Mouse (Mus musculus): Measurements from ENCODE around the gene Map3k5. TPM values are rescaled to one million over a fixed set of nuclear protein-coding genes. Genes with fewer than 3 reads are reported as not detected.
A peak's percentile ranks its signal among the peaks of the same experiment; 100 is the strongest.

Gene Map3k5
- polyA plus RNA-seq, 1 experiment from 2014 or later = 2.2 TPM

DNA sequence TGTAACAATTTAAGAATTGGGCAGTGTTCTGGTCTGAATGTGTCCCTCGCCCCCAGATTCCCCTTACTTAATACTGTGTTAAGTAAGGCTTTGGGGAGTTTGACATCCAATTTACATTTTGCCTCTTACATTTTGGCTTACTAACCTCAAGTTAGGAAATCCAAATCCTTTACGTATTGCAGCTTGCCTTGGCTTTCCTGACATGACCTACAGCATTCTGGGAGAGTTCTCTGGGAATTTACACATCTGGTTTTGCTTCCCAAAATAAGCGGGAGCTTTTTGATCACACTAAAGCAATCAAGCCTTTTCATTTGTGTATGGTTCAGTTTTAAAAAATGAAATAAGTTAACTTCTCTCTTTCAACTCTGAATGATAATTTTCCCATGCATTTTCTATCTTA, 1.3 kb upstream of the Map3k5 start:
- Histone ChIP-seq H3K36me3 (ENCODE audit: insufficient read depth, low read length) (no peaks in the 10 kb centered on the region), H3K4me3 (replicated peaks; ENCODE audit: low read depth, low read length) (peak overlapping the region; percentile 84), H3K27me3 (ENCODE audit: insufficient read depth, low read length) (no peaks in the 10 kb centered on the region), H3K4me1 (replicated peaks; ENCODE audit: insufficient read depth, low read length) (peaks cover 2% of the 10 kb centered on the region), H3K9me3 (replicated peaks; ENCODE audit: low read length) (no peaks in the 10 kb centered on the region), H3K4me2 (ENCODE audit: low read length) (peak overlapping the region; percentile 87), H3K9ac (ENCODE audit: low read depth, low read length) (no peak overlapping the region), H3K27ac (no peak overlapping the region)
- TF ChIP-seq CTCF (IDR thresholded peaks at IDR 0.05; ENCODE audit: low read depth) = no peak
- DNase-seq (ENCODE audit: low spot score) (no peak), ATAC-seq (replicated peaks; ENCODE audit: low FRiP score, low read depth) (no peak)
- 42% methylated on average over 3 of the region's 3 CpGs for WGBS

DNA sequence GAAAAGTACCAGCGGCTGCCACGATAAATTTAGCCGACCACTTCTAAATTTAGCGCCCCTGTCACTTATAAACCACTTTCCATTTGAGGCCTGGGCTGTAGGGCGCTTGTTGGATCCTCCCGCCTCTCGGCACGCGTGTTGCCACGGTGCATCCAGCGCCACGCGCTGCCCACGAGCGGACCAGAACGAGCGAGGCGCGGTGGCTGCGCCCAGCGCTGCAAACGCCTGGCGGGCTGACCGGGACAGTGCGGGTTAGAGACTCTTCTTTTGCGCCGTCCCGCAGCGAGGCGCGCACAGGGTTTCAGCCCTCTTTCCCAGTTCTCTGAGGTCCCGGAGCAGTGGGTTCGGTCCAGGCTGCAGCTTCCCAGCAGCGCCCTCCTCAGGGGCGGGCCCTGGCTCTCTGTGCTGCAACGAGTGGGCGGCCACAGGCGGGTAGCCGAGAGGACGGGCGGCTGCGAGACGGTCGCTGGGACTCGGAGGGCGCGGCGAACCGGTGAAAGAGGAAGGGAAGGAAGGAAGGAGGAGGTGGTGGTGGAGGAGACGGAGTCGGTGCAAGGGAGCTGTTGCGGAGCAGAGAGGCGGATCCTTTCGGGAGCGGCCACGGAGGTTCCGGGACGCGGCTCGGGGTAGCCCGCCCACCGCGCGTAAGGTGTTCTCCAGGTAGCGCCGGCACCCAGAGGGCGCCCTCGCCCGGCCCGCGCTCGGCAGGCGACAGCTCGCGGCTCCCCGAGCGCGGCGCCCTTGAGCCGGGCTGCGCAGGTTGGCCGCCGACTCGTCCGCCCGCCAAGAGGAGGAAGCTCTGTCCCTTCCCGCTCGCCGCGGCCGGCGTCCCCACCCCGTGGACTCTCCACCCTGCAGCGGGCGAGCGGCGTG, 525 bp upstream of the Map3k5 start:
- peak; percentile 52 for TF ChIP-seq CTCF (IDR thresholded peaks at IDR 0.05; ENCODE audit: low read depth)
- Histone ChIP-seq H3K27ac (peak overlapping the region; percentile 88), H3K27me3 (ENCODE audit: insufficient read depth, low read length) (no peaks in the 10 kb centered on the region), H3K9me3 (replicated peaks; ENCODE audit: low read length) (no peaks in the 10 kb centered on the region), H3K4me3 (replicated peaks; ENCODE audit: low read depth, low read length) (peak overlapping the region; percentile 84), H3K4me2 (ENCODE audit: low read length) (peak overlapping the region; percentile 87), H3K36me3 (ENCODE audit: insufficient read depth, low read length) (no peaks in the 10 kb centered on the region), H3K9ac (ENCODE audit: low read depth, low read length) (peak overlapping the region; percentile 67), H3K4me1 (replicated peaks; ENCODE audit: insufficient read depth, low read length) (peaks cover 8% of the 10 kb centered on the region)
- peak; percentile 87 for ATAC-seq (replicated peaks; ENCODE audit: low FRiP score, low read depth)
- DNase-seq (ENCODE audit: low spot score) = peak; percentile 79
- under 1% methylated on average over 93 of the region's 97 CpGs for WGBS

DNA sequence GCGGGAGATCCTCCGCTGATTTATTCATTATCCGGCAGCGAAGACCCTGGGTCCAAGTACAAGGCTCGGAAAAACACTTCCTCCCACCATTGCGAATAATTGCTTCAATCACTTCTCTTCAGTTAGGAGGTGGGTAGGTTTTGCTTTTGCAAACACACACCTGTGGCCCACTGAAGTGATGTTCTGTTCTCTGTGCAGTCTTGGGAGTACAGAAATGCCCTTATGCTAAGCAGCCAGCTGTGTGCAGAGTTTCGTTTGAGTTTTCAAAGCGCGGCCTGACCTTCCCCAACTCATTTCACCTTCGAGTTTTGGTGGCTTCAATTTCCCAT, 987 bp downstream of the Map3k5 start:
- 6% methylated on average over 10 of the region's 10 CpGs for WGBS
- peaks cover 23% of the 10 kb centered on the region for H3K4me1 ChIP-seq (replicated peaks; ENCODE audit: insufficient read depth, low read length)
- TF ChIP-seq CTCF (IDR thresholded peaks at IDR 0.05; ENCODE audit: low read depth) = no peak
- no peaks in the 10 kb centered on the region for H3K36me3 ChIP-seq (ENCODE audit: insufficient read depth, low read length)
- H3K4me3 ChIP-seq (replicated peaks; ENCODE audit: low read depth, low read length) = peak overlapping the region; percentile 84
- ATAC-seq (replicated peaks; ENCODE audit: low FRiP score, low read depth) (no peak), DNase-seq (ENCODE audit: low spot score) (no peak)
- H3K27me3 ChIP-seq (ENCODE audit: insufficient read depth, low read length) = no peaks in the 10 kb centered on the region
- H3K9me3 ChIP-seq (replicated peaks; ENCODE audit: low read length) = no peaks in the 10 kb centered on the region
- peak overlapping the region; percentile 88 for H3K27ac ChIP-seq
- H3K9ac ChIP-seq (ENCODE audit: low read depth, low read length) = peak overlapping the region; percentile 67
- peak overlapping the region; percentile 87 for H3K4me2 ChIP-seq (ENCODE audit: low read length)

DNA sequence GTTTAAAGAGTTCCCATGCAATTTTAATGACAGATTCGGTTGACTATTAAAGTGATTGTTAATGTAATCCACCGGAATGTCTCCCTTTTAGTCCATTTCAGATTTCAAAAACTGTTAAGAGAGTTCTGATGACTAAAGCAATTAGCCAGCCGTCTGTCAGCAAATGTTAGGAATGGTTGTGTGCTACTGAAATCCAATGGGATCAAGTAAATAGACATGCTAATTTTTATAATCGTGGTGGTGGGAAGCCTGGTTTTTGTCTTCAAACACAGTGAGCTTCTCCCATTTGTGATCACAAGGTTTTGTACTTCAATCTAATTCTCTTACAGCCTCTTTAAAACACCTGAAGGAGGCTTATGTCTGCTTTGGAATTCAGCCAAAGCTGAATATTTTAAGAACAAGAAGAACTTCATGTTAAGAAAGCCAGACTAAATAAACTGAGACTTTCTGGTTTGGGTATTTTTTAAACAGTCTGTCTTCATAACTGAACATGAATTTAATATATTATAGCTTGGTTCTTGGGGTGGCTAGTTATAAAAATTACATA, 1.6 kb downstream of the Map3k5 start:
- H3K9ac ChIP-seq (ENCODE audit: low read depth, low read length) = 0 out of 2 replicates have a peak overlapping the region, but pooled peaks have one; percentile 5
- H3K4me3 ChIP-seq (replicated peaks; ENCODE audit: low read depth, low read length) = peak overlapping the region; percentile 84
- H3K9me3 ChIP-seq (replicated peaks; ENCODE audit: low read length) = no peaks in the 10 kb centered on the region
- WGBS = 53% methylated on average over 4 of the region's 4 CpGs
- TF ChIP-seq CTCF (IDR thresholded peaks at IDR 0.05; ENCODE audit: low read depth) = no peak
- DNase-seq (ENCODE audit: low spot score) (peak; percentile 19), ATAC-seq (replicated peaks; ENCODE audit: low FRiP score, low read depth) (no peak)
- no peaks in the 10 kb centered on the region for H3K36me3 ChIP-seq (ENCODE audit: insufficient read depth, low read length)
- peak overlapping the region; percentile 87 for H3K4me2 ChIP-seq (ENCODE audit: low read length)
- H3K4me1 ChIP-seq (replicated peaks; ENCODE audit: insufficient read depth, low read length) = peaks cover 27% of the 10 kb centered on the region
- H3K27ac ChIP-seq = no peak overlapping the region
- H3K27me3 ChIP-seq (ENCODE audit: insufficient read depth, low read length) = no peaks in the 10 kb centered on the region

DNA sequence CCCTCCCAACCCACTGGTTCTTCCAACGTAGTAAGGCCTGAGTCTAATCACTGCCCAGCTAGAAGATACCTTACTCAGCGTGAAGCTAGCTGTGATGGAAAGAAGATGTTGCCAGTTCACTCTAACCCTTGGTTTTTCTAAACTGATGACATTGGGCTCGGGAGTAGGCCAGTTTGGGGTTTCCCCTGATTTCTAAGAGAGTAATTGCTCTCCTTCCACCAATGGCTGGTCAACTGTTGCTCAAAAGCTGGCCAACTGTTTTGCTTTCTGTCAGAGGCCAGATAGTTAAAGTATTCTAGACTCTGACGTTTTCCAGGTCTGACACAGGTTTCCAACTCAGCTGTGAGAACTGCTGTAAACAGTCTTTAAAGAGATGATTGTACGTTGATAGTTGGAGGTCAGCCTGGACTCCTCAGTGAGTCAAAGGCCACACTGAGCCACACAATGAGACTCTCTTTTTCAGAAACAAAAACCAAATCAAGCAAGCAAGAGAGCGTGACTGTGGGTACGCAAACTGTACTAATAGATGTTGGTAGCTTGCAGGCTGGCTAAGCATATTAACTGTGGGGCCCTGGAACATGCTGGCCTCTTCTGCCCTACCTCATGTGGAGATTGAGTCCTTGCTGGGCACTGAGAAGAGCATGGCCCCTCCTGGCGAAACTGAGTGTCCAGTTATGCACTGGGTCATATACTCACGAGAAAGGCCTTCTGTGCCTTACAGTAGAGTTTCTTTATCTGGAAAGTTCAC, 2.9 kb downstream of the Map3k5 start:
- Histone ChIP-seq H3K27ac (peak overlapping the region; percentile 25; the same call in 1 of the 2 replicates), H3K4me1 (replicated peaks; ENCODE audit: insufficient read depth, low read length) (peaks cover 27% of the 10 kb centered on the region)
- 58% methylated on average over 9 of the region's 9 CpGs for WGBS

DNA sequence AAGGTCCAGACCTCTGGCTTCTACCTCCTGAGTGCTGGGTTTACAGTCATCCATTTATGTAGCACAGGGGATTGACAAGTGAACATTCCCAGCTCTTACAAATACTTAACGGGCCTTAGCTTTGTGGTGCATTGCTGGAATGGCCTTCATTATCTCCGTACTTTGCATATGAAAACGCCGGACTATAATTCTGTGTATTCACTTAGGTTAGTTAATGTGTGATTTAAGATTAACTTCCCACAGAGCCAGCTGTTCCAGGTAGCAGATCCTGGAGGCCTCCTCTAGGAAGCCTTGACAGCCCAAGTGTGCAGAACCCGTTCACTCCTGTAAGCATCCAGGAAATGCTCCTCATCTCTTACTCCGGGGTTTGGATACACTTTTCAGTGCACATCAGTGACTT, 4.5 kb downstream of the Map3k5 start:
- H3K9me3 ChIP-seq (replicated peaks; ENCODE audit: low read length) = no peaks in the 10 kb centered on the region
- H3K4me2 ChIP-seq (ENCODE audit: low read length) = no peak overlapping the region; the same call in 1 of the 2 replicates
- no peak overlapping the region for H3K9ac ChIP-seq (ENCODE audit: low read depth, low read length)
- H3K36me3 ChIP-seq (ENCODE audit: insufficient read depth, low read length) = no peaks in the 10 kb centered on the region
- 60% methylated on average over 6 of the region's 6 CpGs for WGBS
- peaks cover 27% of the 10 kb centered on the region for H3K4me1 ChIP-seq (replicated peaks; ENCODE audit: insufficient read depth, low read length)
- H3K4me3 ChIP-seq (replicated peaks; ENCODE audit: low read depth, low read length) = no peak overlapping the region
- DNase-seq (ENCODE audit: low spot score) (no peak), ATAC-seq (replicated peaks; ENCODE audit: low FRiP score, low read depth) (no peak)
- H3K27ac ChIP-seq = peak overlapping the region; percentile 74
- H3K27me3 ChIP-seq (ENCODE audit: insufficient read depth, low read length) = no peaks in the 10 kb centered on the region
- TF ChIP-seq CTCF (IDR thresholded peaks at IDR 0.05; ENCODE audit: low read depth) = no peak

More for the DNA sequence above, 2.9 kb downstream of the Map3k5 start:
- H3K9me3 ChIP-seq (replicated peaks; ENCODE audit: low read length) = no peaks in the 10 kb centered on the region
- no peak overlapping the region for H3K9ac ChIP-seq (ENCODE audit: low read depth, low read length)
- H3K4me3 ChIP-seq (replicated peaks; ENCODE audit: low read depth, low read length) = no peak overlapping the region
- H3K27me3 ChIP-seq (ENCODE audit: insufficient read depth, low read length) = no peaks in the 10 kb centered on the region
- H3K36me3 ChIP-seq (ENCODE audit: insufficient read depth, low read length) = no peaks in the 10 kb centered on the region
- DNase-seq (ENCODE audit: low spot score) (no peak), ATAC-seq (replicated peaks; ENCODE audit: low FRiP score, low read depth) (no peak)
- peak overlapping the region; percentile 40 for H3K4me2 ChIP-seq (ENCODE audit: low read length)
- no peak for TF ChIP-seq CTCF (IDR thresholded peaks at IDR 0.05; ENCODE audit: low read depth)

Data from kidney, postnatal 0 days (tissue).